Mouse (Mus musculus): Measurements from ENCODE around the gene Clec4b2. TPM values are rescaled to one million over a fixed set of nuclear protein-coding genes. Genes with fewer than 3 reads are reported as not detected.
"Not testable (repeated sequence)": the region's sequence is repeated elsewhere in the genome, so short reads cannot be mapped to it uniquely, and the experiment has no call there.

The Clec4b2 gene
- total RNA-seq (2021): not detected

GRCm38 (mm10) chr6:123172593-123172992, at the start of gene Clec4b2:
Gene Clec4b2, plus strand, starts transcription at chr6:123172893.
- DNase-seq (ENCODE audit: extremely low spot score in 1 of 2, low spot score in 1 of 2): no peak

- DNase-seq (ENCODE audit: extremely low spot score in 1 of 2, low spot score in 1 of 2): no peak
These were observed 49.5 kb upstream of the Clec4b2 start for GRCm38 (mm10) chr6:123123195-123123594.

GRCm38 (mm10) chr6:123127173-123127572, 45.5 kb upstream of the Clec4b2 start:
- DNase-seq (ENCODE audit: extremely low spot score in 1 of 2, low spot score in 1 of 2): no peak

GRCm38 (mm10) chr6:123137766-123138526, 34.7 kb upstream of the Clec4b2 start:
- not testable (repeated sequence) for DNase-seq (ENCODE audit: extremely low spot score in 1 of 2, low spot score in 1 of 2)

- DNase-seq (ENCODE audit: extremely low spot score in 1 of 2, low spot score in 1 of 2): no peak
These were observed 2.6 kb upstream of the Clec4b2 start for GRCm38 (mm10) chr6:123170106-123170505.

- no peak for DNase-seq (ENCODE audit: extremely low spot score in 1 of 2, low spot score in 1 of 2)
These were observed 1.7 kb upstream of the Clec4b2 start for GRCm38 (mm10) chr6:123171040-123171439.

- DNase-seq (ENCODE audit: extremely low spot score in 1 of 2, low spot score in 1 of 2): no peak
These were observed 2.9 kb downstream of the Clec4b2 start for GRCm38 (mm10) chr6:123175549-123175948.

GRCm38 (mm10) chr6:123184862-123185261, 12.2 kb downstream of the Clec4b2 start:
- DNase-seq (ENCODE audit: extremely low spot score in 1 of 2, low spot score in 1 of 2): not testable (repeated sequence)

GRCm38 (mm10) chr6:123207187-123208076, 34.7 kb downstream of the Clec4b2 start:
- no peak for DNase-seq (ENCODE audit: extremely low spot score in 1 of 2, low spot score in 1 of 2)

- DNase-seq (ENCODE audit: extremely low spot score in 1 of 2, low spot score in 1 of 2): not testable (repeated sequence)
These were observed 35.4 kb downstream of the Clec4b2 start for GRCm38 (mm10) chr6:123208077-123208439.

GRCm38 (mm10) chr6:123211726-123212125, 39.0 kb downstream of the Clec4b2 start:
- no peak for DNase-seq (ENCODE audit: extremely low spot score in 1 of 2, low spot score in 1 of 2)

GRCm38 (mm10) chr6:123227519-123228166, 55.0 kb downstream of the Clec4b2 start:
- DNase-seq (ENCODE audit: extremely low spot score in 1 of 2, low spot score in 1 of 2): no peak

GRCm38 (mm10) chr6:123229644-123230043, 57.0 kb downstream of the Clec4b2 start, which contains the start of gene Clec4n:
Gene Clec4n, plus strand, starts transcription at chr6:123229843.
- DNase-seq (ENCODE audit: extremely low spot score in 1 of 2, low spot score in 1 of 2): no peak

GRCm38 (mm10) chr6:123231149-123231548, 58.5 kb downstream of the Clec4b2 start:
- DNase-seq (ENCODE audit: extremely low spot score in 1 of 2, low spot score in 1 of 2): no peak

- no peak for DNase-seq (ENCODE audit: extremely low spot score in 1 of 2, low spot score in 1 of 2)
These were observed 64.9 kb downstream of the Clec4b2 start for GRCm38 (mm10) chr6:123237582-123237981.

- DNase-seq (ENCODE audit: extremely low spot score in 1 of 2, low spot score in 1 of 2): no peak
These were observed 71.5 kb downstream of the Clec4b2 start for GRCm38 (mm10) chr6:123244201-123244600.

- DNase-seq (ENCODE audit: extremely low spot score in 1 of 2, low spot score in 1 of 2): not testable (repeated sequence)
These were observed 76.2 kb downstream of the Clec4b2 start for GRCm38 (mm10) chr6:123248862-123249261.

- DNase-seq (ENCODE audit: extremely low spot score in 1 of 2, low spot score in 1 of 2): no peak
These were observed 80.0 kb downstream of the Clec4b2 start for GRCm38 (mm10) chr6:123252735-123253134.
